Mouse (Mus musculus) left cerebral cortex, postnatal 10 days (tissue): ENCODE measurements around the gene Gpr160. TPM values are rescaled to one million over a fixed set of nuclear protein-coding genes. Genes with fewer than 3 reads are reported as not detected.
A peak's percentile ranks its signal among the peaks of the same experiment; 100 is the strongest.

ENCODE experiments used
- DNase-seq, 2 experiments: peaks; one replicate each; pipeline ENCODE4 v3.0.0; 2021 to 2022; ENCODE audit warnings: low spot score in 2 of 2, mixed read lengths in 1 of 2; ENCODE audit errors: extremely low spot score in 1 of 2
- intact Hi-C: fragments of 180-260 bp; cut with DNase I; formaldehyde crosslinking; loops from one replicate; pipeline ENCODE4 v1.15.1; 2025
- total RNA-seq, 2 experiments: library from RNA; stranded (reverse); gene quantifications; 2 replicates each; pipeline ENCODE4 v1.2.3; 2021

The Gpr160 gene
- total RNA-seq, 2 experiments from 2014 or later: 0.69 to 0.75 TPM

GRCm38 (mm10) chr3:30887449-30887848 is 31.7 kb downstream of the Gpr160 start:
- intact Hi-C loops: no loop called here
- no peak for DNase-seq

GRCm38 (mm10) chr3:30889014-30889413 is 33.3 kb downstream of the Gpr160 start:
- DNase-seq: no peak
- intact Hi-C loops: no loop called here

- intact Hi-C loops: no loop called here
- no peak for DNase-seq
Measured at GRCm38 (mm10) chr3:30896721-30897120, 41.0 kb downstream of the Gpr160 start.

- no peak for DNase-seq
- intact Hi-C loops: no loop called here
Measured at GRCm38 (mm10) chr3:30899407-30899806, 43.7 kb downstream of the Gpr160 start.

GRCm38 (mm10) chr3:30904658-30905057 is 48.9 kb downstream of the Gpr160 start:
- DNase-seq: no peak
- intact Hi-C loops: loop anchor here (10.0 kb wide), 1 partner anchor 90 kb away; no protein-coding TSS in a partner anchor

GRCm38 (mm10) chr3:30917160-30917559 is 61.4 kb downstream of the Gpr160 start:
- no peak for DNase-seq
- intact Hi-C loops: no loop called here

GRCm38 (mm10) chr3:30927664-30928063 is 71.9 kb downstream of the Gpr160 start:
- intact Hi-C loops: no loop called here

GRCm38 (mm10) chr3:30929828-30930227 is 74.1 kb downstream of the Gpr160 start:
- peak in 1 of 2 experiments; percentile 57 for DNase-seq
- intact Hi-C loops: no loop called here

More at GRCm38 (mm10) chr3:30927664-30928063, 71.9 kb downstream of the Gpr160 start:
- no peak for DNase-seq

GRCm38 (mm10) chr3:30934384-30934783 is 78.6 kb downstream of the Gpr160 start:
- no peak for DNase-seq
- intact Hi-C loops: no loop called here

Other genes starting within 250 kb of the Gpr160 start
- not detected for gene Lrriq4, start 211.4 kb upstream of the Gpr160 start, total RNA-seq
- gene Lrrc34, start 208.1 kb upstream of the Gpr160 start, total RNA-seq: under 1 TPM; 0.30 to 0.34 TPM
- not detected for gene Lrrc31, start 156.1 kb upstream of the Gpr160 start, total RNA-seq
- gene Samd7, start 109.7 kb upstream of the Gpr160 start, total RNA-seq: not detected
- 10 to 100 TPM; 90.2 to 93.8 TPM for gene Sec62, start 63.1 kb upstream of the Gpr160 start, total RNA-seq
- gene Phc3, start 113.5 kb downstream of the Gpr160 start, total RNA-seq: 10 to 100 TPM; 33.2 to 34.8 TPM
- 10 to 100 TPM; 51.7 to 55.5 TPM for gene Prkci, start 139.8 kb downstream of the Gpr160 start, total RNA-seq
- gene Skil, start 239.1 kb downstream of the Gpr160 start, total RNA-seq: 10 to 100 TPM; 64.4 to 66.2 TPM